Mouse (Mus musculus): Measurements from ENCODE around the gene Fam219a. TPM values are rescaled to one million over a fixed set of nuclear protein-coding genes. Genes with fewer than 3 reads are reported as not detected.

The Fam219a gene
- polyA plus RNA-seq, 1 experiment from 2014 or later = 0.30 TPM

DNA sequence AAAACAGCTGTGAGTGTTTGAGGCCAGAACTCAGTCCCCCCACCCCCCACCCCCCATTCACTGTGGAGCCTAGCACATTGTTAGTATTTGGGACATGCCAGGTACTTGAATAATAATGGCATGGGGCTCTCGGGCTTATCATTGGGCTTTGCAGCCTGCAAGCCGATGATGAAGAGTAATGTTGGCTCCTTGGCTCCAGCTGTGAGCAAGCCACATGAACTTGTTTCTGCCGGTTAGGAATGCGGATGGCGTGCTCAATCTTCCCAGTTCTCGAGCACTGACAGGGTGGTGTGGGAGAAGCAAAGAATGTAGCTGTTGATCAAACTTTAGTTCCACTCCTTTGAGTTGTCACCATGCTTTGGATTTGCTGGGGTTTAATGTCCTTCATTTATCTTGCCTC lies 6.6 kb upstream of the Fam219a start:
- H3K9me3 ChIP-seq (replicated peaks) = no peaks in the 10 kb centered on the region
- DNase-seq (no peak), ATAC-seq (ENCODE audit: low read depth) (no peak)
- no peak overlapping the region for H3K27ac ChIP-seq
- no peaks in the 10 kb centered on the region for H3K4me1 ChIP-seq (replicated peaks)
- H3K4me2 ChIP-seq = no peak overlapping the region
- H3K9ac ChIP-seq = no peak overlapping the region
- no peaks in the 10 kb centered on the region for H3K36me3 ChIP-seq
- no peak overlapping the region for H3K4me3 ChIP-seq (replicated peaks)
- WGBS (ENCODE audit: insufficient replicate concordance) = 53% methylated on average over 6 of the region's 6 CpGs
- H3K27me3 ChIP-seq = peaks cover 7% of the 10 kb centered on the region; the same call in 1 of the 2 replicates

DNA sequence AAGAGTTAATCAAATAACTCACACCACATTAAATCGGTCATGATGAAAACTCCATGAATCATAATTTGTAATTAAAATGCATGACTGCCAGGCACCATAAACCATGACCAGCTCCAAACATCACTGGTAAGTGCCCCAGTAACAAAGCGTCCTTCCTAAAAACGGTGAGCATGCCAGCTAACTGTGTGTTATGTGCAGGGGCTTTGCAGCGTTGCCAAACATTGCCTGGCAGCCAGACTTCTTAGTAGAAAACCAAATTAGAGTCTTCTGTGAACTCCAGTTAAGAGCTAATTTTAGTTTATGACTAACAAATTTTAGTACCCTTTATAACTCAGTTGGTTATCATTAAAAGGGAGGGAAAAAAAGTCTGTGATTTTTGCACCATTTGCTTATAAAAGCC lies 4.2 kb upstream of the Fam219a start:
- 59% methylated on average over 4 of the region's 4 CpGs for WGBS (ENCODE audit: insufficient replicate concordance)
- H3K4me1 ChIP-seq (replicated peaks) = peaks cover 16% of the 10 kb centered on the region
- H3K27ac ChIP-seq = no peak overlapping the region
- no peak overlapping the region for H3K4me2 ChIP-seq
- ATAC-seq (ENCODE audit: low read depth) = no peak
- no peaks in the 10 kb centered on the region for H3K36me3 ChIP-seq
- no peak for DNase-seq
- no peaks in the 10 kb centered on the region for H3K9me3 ChIP-seq (replicated peaks)
- peaks cover 23% of the 10 kb centered on the region for H3K27me3 ChIP-seq
- no peak overlapping the region for H3K4me3 ChIP-seq (replicated peaks)
- no peak overlapping the region for H3K9ac ChIP-seq

DNA sequence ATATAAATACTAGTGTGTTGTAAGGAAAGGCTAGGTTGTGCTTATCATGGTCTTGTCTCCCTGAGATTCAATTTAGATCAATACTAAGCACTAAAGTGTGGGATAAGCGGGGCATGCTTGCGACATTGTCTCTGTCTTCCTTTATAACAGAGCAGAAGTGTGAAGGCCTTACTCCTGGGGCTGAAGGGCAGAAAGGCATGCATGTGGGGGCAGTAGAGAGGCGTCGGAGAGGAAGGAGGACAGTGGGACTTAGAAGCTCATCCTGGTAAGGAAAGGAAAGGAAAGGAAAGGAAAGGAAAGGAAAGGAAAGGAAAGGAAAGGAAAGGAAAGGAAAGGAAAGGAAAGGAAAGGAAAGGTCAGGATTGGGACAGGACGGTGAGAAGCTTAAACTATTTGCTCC lies 2.2 kb upstream of the Fam219a start:
- DNase-seq (no peak), ATAC-seq (ENCODE audit: low read depth) (no peak)
- no peaks in the 10 kb centered on the region for H3K9me3 ChIP-seq (replicated peaks)
- WGBS (ENCODE audit: insufficient replicate concordance) = 24% methylated on average over 5 of the region's 5 CpGs
- H3K4me3 ChIP-seq (replicated peaks) = no peak overlapping the region
- H3K4me2 ChIP-seq = no peak overlapping the region
- no peak overlapping the region for H3K27ac ChIP-seq
- H3K27me3 ChIP-seq = peaks cover 43% of the 10 kb centered on the region
- peaks cover 20% of the 10 kb centered on the region for H3K4me1 ChIP-seq (replicated peaks)
- no peak overlapping the region for H3K9ac ChIP-seq
- H3K36me3 ChIP-seq = no peaks in the 10 kb centered on the region

DNA sequence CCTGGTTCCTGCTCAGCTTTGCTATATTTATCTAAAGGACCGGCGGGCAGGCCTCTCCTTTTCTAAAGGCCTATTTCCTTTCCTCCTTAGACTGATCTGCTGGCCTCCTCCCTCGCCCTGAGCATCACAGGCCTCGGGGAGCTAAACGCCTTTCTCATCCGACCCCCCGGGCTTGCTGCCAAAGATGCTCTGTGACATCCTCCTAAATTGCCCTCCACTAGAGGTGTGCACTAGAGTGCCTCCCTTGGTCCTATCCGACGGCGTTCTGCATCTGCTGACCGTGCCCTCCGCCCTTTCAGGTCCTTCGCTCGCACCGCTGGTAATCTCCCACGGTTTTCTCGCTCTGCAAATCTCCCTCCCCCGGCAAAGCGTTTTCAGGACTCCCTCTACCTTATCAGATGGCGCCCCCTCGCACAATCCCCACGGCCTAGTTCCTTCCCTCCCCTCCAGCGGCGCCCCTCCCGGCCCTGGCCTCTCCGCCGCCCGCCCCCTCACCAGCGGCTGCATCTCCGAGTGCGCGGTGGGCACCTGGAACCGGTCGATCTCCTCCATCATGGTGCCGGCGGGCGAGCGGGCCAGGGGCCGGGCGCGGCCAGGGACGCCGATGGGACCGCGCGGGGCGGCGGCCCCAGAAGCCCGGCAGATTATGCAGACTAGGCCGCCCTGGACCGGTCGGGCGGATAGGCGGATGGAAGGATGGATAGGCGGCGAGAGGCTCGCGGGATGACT lies 492 bp downstream of the Fam219a start:
- Histone ChIP-seq H3K36me3 (no peaks in the 10 kb centered on the region), H3K9ac (peak overlapping the region; percentile 72), H3K27ac (no peak overlapping the region), H3K9me3 (replicated peaks) (no peaks in the 10 kb centered on the region), H3K4me3 (replicated peaks) (peak overlapping the region; percentile 69), H3K27me3 (peaks cover 48% of the 10 kb centered on the region), H3K4me2 (peak overlapping the region; percentile 96), H3K4me1 (replicated peaks) (peaks cover 20% of the 10 kb centered on the region)
- 3% methylated on average over 56 of the region's 58 CpGs for WGBS (ENCODE audit: insufficient replicate concordance)
- DNase-seq (peak; percentile 7), ATAC-seq (ENCODE audit: low read depth) (no peak)

DNA sequence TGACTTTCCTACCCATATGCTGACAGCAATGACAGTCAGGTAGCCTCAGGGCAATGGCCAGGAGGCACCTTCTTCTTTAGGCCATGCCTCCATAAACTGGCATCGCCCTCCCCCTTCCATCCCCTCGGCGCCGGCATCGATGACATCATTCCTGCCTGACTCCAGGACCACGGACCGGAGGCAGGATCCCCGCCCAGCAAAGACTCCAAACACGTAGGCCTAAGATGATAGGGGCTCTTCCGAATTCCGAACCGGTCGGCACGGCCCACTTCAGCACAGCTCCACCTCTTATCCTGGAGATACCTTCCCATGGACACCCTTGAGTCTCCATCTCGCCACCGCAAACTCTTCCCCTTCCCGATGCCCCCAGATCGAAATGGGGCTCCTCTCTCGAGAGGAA lies 1.1 kb downstream of the Fam219a start:
- peaks cover 48% of the 10 kb centered on the region for H3K27me3 ChIP-seq
- no peaks in the 10 kb centered on the region for H3K9me3 ChIP-seq (replicated peaks)
- WGBS (ENCODE audit: insufficient replicate concordance) = 23% methylated on average over 19 of the region's 19 CpGs
- peak overlapping the region; percentile 72 for H3K9ac ChIP-seq
- H3K4me1 ChIP-seq (replicated peaks) = peaks cover 20% of the 10 kb centered on the region
- no peak overlapping the region for H3K27ac ChIP-seq
- DNase-seq (no peak), ATAC-seq (ENCODE audit: low read depth) (no peak)
- peak overlapping the region; percentile 96 for H3K4me2 ChIP-seq
- H3K4me3 ChIP-seq (replicated peaks) = peak overlapping the region; percentile 69
- no peaks in the 10 kb centered on the region for H3K36me3 ChIP-seq

DNA sequence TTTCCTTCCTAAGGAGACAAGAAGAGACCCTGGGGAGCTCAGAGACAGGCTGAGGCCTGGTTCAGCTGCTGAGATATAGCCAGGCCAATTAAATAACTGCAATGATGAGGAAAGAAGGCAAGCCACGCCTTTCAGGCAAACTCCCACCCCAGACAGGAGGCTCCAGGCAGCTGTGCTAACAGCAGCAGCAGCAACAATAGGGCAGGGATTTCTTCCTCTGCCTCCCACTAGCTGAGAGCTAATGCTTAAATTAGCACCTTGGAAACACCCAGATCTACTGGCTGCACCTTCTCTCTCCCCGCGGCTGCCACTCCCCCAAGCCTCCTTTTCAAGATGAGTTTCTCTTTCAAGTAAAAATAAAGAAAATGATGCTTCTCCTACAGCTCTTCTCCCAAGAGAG lies 3.2 kb downstream of the Fam219a start:
- DNase-seq (no peak), ATAC-seq (ENCODE audit: low read depth) (no peak)
- no peaks in the 10 kb centered on the region for H3K9me3 ChIP-seq (replicated peaks)
- H3K4me1 ChIP-seq (replicated peaks) = peaks cover 20% of the 10 kb centered on the region
- H3K4me2 ChIP-seq = no peak overlapping the region
- no peak overlapping the region for H3K4me3 ChIP-seq (replicated peaks)
- H3K27ac ChIP-seq = no peak overlapping the region
- WGBS (ENCODE audit: insufficient replicate concordance) = 28% methylated on average over 3 of the region's 3 CpGs
- peaks cover 41% of the 10 kb centered on the region for H3K27me3 ChIP-seq
- no peak overlapping the region for H3K9ac ChIP-seq
- no peaks in the 10 kb centered on the region for H3K36me3 ChIP-seq

DNA sequence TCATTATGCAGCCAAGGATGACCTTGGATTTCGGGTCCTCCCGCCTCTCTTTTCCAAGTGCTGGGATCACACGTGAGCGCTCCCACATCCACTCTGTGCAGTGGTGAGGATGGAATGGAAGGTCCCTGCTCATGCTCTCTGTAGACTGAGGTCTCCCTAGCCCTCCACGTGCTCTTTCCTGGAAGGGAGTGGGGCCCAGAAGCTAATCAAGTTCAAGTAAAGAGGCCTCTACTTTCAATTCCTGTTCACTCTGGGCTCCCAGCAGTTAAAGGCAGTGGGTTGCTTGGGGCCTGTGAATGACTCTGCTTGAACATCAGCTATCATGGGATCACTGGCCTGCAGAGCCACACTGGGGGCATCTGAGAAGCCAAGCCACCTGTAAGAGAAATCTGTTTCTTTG lies 6.0 kb downstream of the Fam219a start:
- Histone ChIP-seq H3K9ac (no peak overlapping the region), H3K4me2 (no peak overlapping the region), H3K4me1 (replicated peaks) (peaks cover 3% of the 10 kb centered on the region), H3K36me3 (no peaks in the 10 kb centered on the region), H3K27ac (no peak overlapping the region), H3K4me3 (replicated peaks) (no peak overlapping the region), H3K9me3 (replicated peaks) (no peaks in the 10 kb centered on the region), H3K27me3 (peaks cover 22% of the 10 kb centered on the region)
- no peak for ATAC-seq (ENCODE audit: low read depth)
- no peak for DNase-seq
- WGBS (ENCODE audit: insufficient replicate concordance) = 61% methylated on average over 5 of the region's 5 CpGs

DNA sequence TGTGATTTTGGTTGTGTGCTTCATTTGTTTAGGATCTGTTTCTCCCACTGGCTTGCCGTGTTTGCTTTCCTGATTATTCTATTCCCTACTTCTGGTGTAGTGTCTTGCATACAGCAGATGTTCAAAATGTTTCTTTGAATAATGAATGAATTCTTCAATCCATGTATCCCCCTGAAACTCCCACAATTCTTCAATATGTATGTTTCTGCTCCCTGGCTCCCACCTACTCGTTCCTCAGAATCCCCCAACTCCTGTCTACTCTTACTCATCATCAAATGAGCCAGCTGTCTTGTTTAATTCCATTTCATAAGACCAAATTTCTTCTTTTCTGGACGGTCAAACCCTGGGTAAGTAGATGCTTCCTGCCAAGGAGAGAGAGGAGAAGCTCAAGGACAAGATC lies 12.2 kb downstream of the Fam219a start:
- 41% methylated on average over 3 of the region's 3 CpGs for WGBS (ENCODE audit: insufficient replicate concordance)
- Histone ChIP-seq H3K27ac (no peak overlapping the region), H3K4me3 (replicated peaks) (no peak overlapping the region), H3K9me3 (replicated peaks) (no peaks in the 10 kb centered on the region), H3K27me3 (no peaks in the 10 kb centered on the region), H3K9ac (no peak overlapping the region), H3K36me3 (no peaks in the 10 kb centered on the region), H3K4me2 (no peak overlapping the region), H3K4me1 (replicated peaks) (0 out of 2 replicates have a peak, but pooled peaks cover 3% of the 10 kb centered on the region)
- DNase-seq (no peak), ATAC-seq (ENCODE audit: low read depth) (no peak)

DNA sequence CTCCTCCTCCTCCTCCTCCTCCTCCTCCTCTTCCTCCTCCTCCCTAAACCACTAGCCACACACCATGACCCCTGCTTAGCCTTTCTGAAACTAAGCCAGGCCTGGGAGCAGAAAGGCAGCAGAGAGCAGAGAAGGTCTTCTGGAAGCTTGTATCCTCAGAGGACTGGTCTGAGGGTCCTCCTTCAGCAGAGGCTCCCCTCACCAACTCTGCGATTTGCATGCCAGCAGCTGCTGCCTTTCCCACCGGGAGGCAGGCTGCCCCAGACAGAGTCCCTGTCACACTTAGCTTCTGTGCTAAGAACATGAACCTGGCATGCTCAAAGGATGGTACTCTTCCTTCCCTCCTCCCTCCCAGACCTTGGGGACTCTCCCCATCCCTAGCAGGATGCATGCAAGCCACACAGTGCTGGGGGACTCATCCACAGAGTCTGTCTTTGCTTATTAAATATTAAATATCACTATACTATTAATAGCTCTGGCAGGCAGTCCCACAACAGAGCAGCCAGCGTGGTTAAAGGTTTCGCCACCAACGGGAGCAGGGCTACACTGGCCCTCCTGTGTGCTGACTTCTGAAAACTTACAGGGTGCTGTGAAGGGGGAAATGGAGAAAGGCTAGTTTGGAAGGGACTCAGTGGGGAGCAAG lies 12.9 kb downstream of the Fam219a start:
- H3K36me3 ChIP-seq = no peaks in the 10 kb centered on the region
- WGBS (ENCODE audit: insufficient replicate concordance) = 34% methylated on average over 5 of the region's 5 CpGs
- no peak overlapping the region; the same call in 1 of the 2 replicates for H3K27ac ChIP-seq

DNA sequence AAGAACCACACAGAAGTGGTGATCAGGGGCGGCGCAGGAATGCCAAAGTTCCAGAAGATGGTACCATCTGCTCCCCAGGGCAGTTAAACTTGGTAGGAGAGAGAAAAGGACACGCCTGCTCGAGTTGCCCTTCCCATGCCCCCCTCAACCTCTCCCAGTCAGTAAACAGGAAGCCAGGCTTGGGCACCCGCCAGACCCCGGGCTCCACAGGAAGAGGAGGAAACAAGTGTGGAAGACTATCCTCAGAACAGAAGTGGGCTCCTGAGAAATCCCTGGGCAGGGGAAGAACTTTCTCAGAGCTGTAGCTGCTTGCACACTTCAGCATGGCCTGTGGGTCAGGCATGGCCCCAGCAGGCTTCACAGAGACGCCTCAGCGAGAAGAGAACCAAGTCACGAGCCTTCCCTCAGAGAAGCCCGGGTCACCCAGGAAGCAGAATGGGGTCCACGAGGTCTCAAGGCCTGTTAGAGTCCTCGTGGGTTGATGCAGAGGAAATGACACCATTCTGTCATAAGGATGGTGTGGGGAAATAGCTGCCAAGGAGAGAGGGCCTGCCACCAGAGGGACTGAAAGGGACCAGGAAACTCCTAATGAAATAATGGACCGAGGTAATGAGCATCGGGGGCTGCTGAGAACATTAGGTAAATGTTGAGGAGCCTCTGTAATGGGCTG lies 14.2 kb downstream of the Fam219a start:
- H3K27me3 ChIP-seq = no peaks in the 10 kb centered on the region
- H3K36me3 ChIP-seq = no peaks in the 10 kb centered on the region
- DNase-seq = no peak
- WGBS (ENCODE audit: insufficient replicate concordance) = 31% methylated on average over 14 of the region's 14 CpGs
- ATAC-seq (ENCODE audit: low read depth) = no peak; the same call in 1 of the 2 replicates
- H3K27ac ChIP-seq = no peak overlapping the region
- H3K9me3 ChIP-seq (replicated peaks) = no peaks in the 10 kb centered on the region
- no peak overlapping the region for H3K4me2 ChIP-seq
- H3K4me1 ChIP-seq (replicated peaks) = 0 out of 2 replicates have a peak, but pooled peaks cover 3% of the 10 kb centered on the region
- H3K9ac ChIP-seq = no peak overlapping the region
- no peak overlapping the region for H3K4me3 ChIP-seq (replicated peaks)

More for the DNA sequence above, 12.9 kb downstream of the Fam219a start:
- no peak overlapping the region for H3K4me2 ChIP-seq
- 0 out of 2 replicates have a peak, but pooled peaks cover 3% of the 10 kb centered on the region for H3K4me1 ChIP-seq (replicated peaks)
- no peaks in the 10 kb centered on the region for H3K9me3 ChIP-seq (replicated peaks)
- H3K9ac ChIP-seq = no peak overlapping the region
- ATAC-seq (ENCODE audit: low read depth) (no peak), DNase-seq (no peak)
- H3K27me3 ChIP-seq = no peaks in the 10 kb centered on the region
- no peak overlapping the region for H3K4me3 ChIP-seq (replicated peaks)

DNA sequence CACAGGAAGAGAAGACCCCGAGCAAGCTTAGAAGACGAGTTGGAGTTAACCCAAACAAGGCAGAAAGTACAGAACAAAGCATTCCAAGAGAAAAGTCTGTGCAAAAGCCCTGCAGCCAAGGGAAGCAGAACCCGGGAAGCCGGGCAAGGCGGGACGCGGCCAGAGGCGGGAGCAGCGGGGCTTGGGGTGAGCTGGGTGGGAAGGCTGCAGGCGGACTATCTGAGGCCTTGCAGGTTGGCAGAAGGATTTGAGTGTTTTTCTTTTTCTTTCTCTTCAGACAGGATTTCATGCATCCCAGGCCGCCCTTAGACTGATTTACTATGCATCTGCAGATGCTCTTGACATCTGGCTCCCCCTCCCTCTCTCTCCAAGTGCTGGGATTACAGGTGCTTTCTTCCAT lies 16.2 kb downstream of the Fam219a start:
- Histone ChIP-seq H3K4me2 (no peak overlapping the region), H3K4me1 (replicated peaks) (0 out of 2 replicates have a peak, but pooled peaks cover 3% of the 10 kb centered on the region), H3K9me3 (replicated peaks) (no peaks in the 10 kb centered on the region), H3K27me3 (no peaks in the 10 kb centered on the region), H3K36me3 (no peaks in the 10 kb centered on the region), H3K9ac (no peak overlapping the region), H3K4me3 (replicated peaks) (no peak overlapping the region), H3K27ac (no peak overlapping the region)
- DNase-seq (no peak), ATAC-seq (ENCODE audit: low read depth) (no peak)
- WGBS (ENCODE audit: insufficient replicate concordance) = 73% methylated on average over 11 of the region's 11 CpGs

All from liver, embryonic 13.5 days (tissue).